Mouse (Mus musculus) heart, postnatal 14 days (tissue): ENCODE measurements at regions not wholly inside any gene's neighbourhood (a gene's known extent, or its start where the extent isn't known, plus 50 kb on each side); places are given as distances from the start of the nearest gene placed in this dataset.

ENCODE experiments used
- DNase-seq, 2 experiments: peaks; one replicate each; pipeline ENCODE4 v3.0.0; 2021 to 2022
- intact Hi-C: fragments of 180-260 bp; cut with DNase I; formaldehyde crosslinking; loops from one replicate; pipeline ENCODE4 v1.15.1; 2025

GRCm38 (mm10) chr4:11903861-11904260, 77.2 kb downstream of the Gm10604 start:
- DNase-seq, result no peak
- intact Hi-C loops, result no loop called here

GRCm38 (mm10) chr4:11903401-11903800, 77.7 kb downstream of the Gm10604 start:
- intact Hi-C loops, result no loop called here
- DNase-seq, result no peak

GRCm38 (mm10) chr4:11899979-11900624, 81.0 kb downstream of the Gm10604 start:
- peak in 1 of 2 experiments; percentile 18 for DNase-seq

GRCm38 (mm10) chr4:11897231-11897630, 83.8 kb downstream of the Gm10604 start:
- DNase-seq, result no peak
- intact Hi-C loops, result no loop called here

More at GRCm38 (mm10) chr4:11899979-11900624, 81.0 kb downstream of the Gm10604 start:
- intact Hi-C loops, result no loop called here

- peak in 1 of 2 experiments; percentile 33 for DNase-seq
- intact Hi-C loops, result no loop called here
Observed at GRCm38 (mm10) chr4:11895857-11896825, 84.9 kb downstream of the Gm10604 start.

- intact Hi-C loops, result no loop called here
- no peak for DNase-seq
Observed at GRCm38 (mm10) chr4:11893560-11894205, 87.4 kb downstream of the Gm10604 start.

GRCm38 (mm10) chr4:11889039-11889600, 91.9 kb downstream of the Gm10604 start:
- intact Hi-C loops, result no loop called here
- DNase-seq, result peak; percentile 57 to 70

- no peak for DNase-seq
- intact Hi-C loops, result no loop called here
Observed at GRCm38 (mm10) chr4:11887377-11887776, 93.7 kb downstream of the Gm10604 start.

GRCm38 (mm10) chr4:11885499-11885898, 95.6 kb downstream of the Gm10604 start:
- peak; percentile 25 to 41 for DNase-seq
- intact Hi-C loops, result no loop called here

- intact Hi-C loops, result no loop called here
- peak; percentile 18 to 36 for DNase-seq
Observed at GRCm38 (mm10) chr4:11884818-11885217, 96.2 kb downstream of the Gm10604 start.

GRCm38 (mm10) chr4:11883295-11883694, 97.8 kb downstream of the Gm10604 start:
- no peak for DNase-seq
- intact Hi-C loops, result no loop called here

- intact Hi-C loops, result no loop called here
- DNase-seq, result no peak
Observed at GRCm38 (mm10) chr4:11882666-11883065, 98.4 kb downstream of the Gm10604 start.

- no peak for DNase-seq
Observed at GRCm38 (mm10) chr4:11878638-11879037, 102.4 kb downstream of the Gm10604 start.

GRCm38 (mm10) chr4:11877945-11878344, 103.1 kb downstream of the Gm10604 start:
- intact Hi-C loops, result no loop called here

More at GRCm38 (mm10) chr4:11878638-11879037, 102.4 kb downstream of the Gm10604 start:
- intact Hi-C loops, result no loop called here

GRCm38 (mm10) chr4:11876009-11876408, 105.1 kb downstream of the Gm10604 start:
- DNase-seq, result no peak
- intact Hi-C loops, result no loop called here

More at GRCm38 (mm10) chr4:11877945-11878344, 103.1 kb downstream of the Gm10604 start:
- DNase-seq, result no peak

GRCm38 (mm10) chr4:11874586-11875264, 106.3 kb downstream of the Gm10604 start:
- intact Hi-C loops, result no loop called here
- no peak for DNase-seq

GRCm38 (mm10) chr4:11872036-11872435, 109.0 kb downstream of the Gm10604 start:
- intact Hi-C loops, result no loop called here
- DNase-seq, result no peak

GRCm38 (mm10) chr4:11869721-11870120, 111.3 kb downstream of the Gm10604 start:
- peak; percentile 46 to 63 for DNase-seq
- intact Hi-C loops, result no loop called here

GRCm38 (mm10) chr4:11868565-11868964, 112.5 kb downstream of the Gm10604 start:
- no peak for DNase-seq
- intact Hi-C loops, result no loop called here
